In the genomic region with DNA sequence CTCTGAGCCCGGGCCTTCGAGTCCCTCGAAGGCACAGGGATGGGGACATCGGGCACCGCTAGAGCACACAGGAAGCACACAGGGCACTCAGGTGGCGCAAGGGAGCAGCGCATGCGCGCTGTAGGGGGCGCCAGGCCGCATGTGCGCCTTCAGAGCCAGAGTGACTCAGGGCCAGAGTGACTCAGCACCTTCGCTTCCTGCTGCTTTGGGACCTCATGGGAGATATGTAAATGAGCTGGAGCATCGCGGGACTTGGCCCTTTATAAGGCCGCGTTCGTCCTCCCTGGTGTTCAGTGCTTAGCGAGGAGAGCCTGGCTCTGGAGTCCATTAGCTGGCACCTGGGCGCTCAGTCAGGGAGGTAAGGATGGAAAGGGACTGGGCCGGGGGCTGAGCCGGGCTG, we compare ENCODE assay signal across 22 mouse cellular contexts. TPM values are rescaled to one million over a fixed set of nuclear protein-coding genes. Genes with fewer than 3 reads are reported as not detected.
DNase-seq lines count a peak whose midpoint lies in the region; ATAC-seq and TF ChIP-seq lines count a peak whose summit lies in the region.
"Had no signal": no experiment of that assay in that cellular context is flagged by ENCODE, and none has a peak within 500 bp of the region (broad histone marks: within the 10 kb centered on the region; RNA-seq: fewer than 3 reads in every experiment).

TSS of gene Tex19.1 (plus strand) at position 279 of the 400 bp plus-strand sequence.

- no peak within 1 kb of the TSS for H3K27ac ChIP-seq in stomach, postnatal 0 days (replicated peaks)
- H3K27ac ChIP-seq in heart, embryonic 12.5 days (ENCODE audit: poor library complexity, severe bottlenecking) = no peak within 1 kb of the TSS
- H3K27ac ChIP-seq in hindbrain, embryonic 10.5 days = no peak within 1 kb of the TSS
- H3K27ac ChIP-seq: limb, embryonic 12.5 days; midbrain, embryonic 12.5 days had no signal

- H3K4me2 ChIP-seq in stomach, postnatal 0 days (replicated peaks; ENCODE audit: low read depth) = no peak within 1 kb of the TSS
- H3K4me2 ChIP-seq in heart, embryonic 12.5 days = no peak within 1 kb of the TSS
- H3K4me2 ChIP-seq: limb, embryonic 12.5 days; midbrain, embryonic 12.5 days had no signal

- no peaks in the 10 kb centered on the region for H3K4me1 ChIP-seq in stomach, postnatal 0 days (replicated peaks; ENCODE audit: control insufficient read depth, insufficient read depth)
- H3K4me1 ChIP-seq in heart, embryonic 12.5 days (replicated peaks) = 0 out of 2 replicates have a peak, but pooled peaks cover 4% of the 10 kb centered on the region
- no peaks in the 10 kb centered on the region for H3K4me1 ChIP-seq in hindbrain, embryonic 10.5 days (replicated peaks)
- H3K4me1 ChIP-seq: limb, embryonic 12.5 days had no signal

- no peak within 1 kb of the TSS for H3K9ac ChIP-seq in stomach, postnatal 0 days (ENCODE audit: low read length)
- no peak within 1 kb of the TSS for H3K9ac ChIP-seq in heart, embryonic 12.5 days
- H3K9ac ChIP-seq: limb, embryonic 12.5 days; midbrain, embryonic 12.5 days had no signal

- H3K36me3 ChIP-seq in C2C12 (ENCODE audit: control insufficient read depth, insufficient read depth) = no peaks in the 10 kb centered on the region
- H3K36me3 ChIP-seq in stomach, postnatal 0 days (ENCODE audit: control insufficient read depth, insufficient read depth, low read length) = no peaks in the 10 kb centered on the region
- no peaks in the 10 kb centered on the region for H3K36me3 ChIP-seq in heart, embryonic 12.5 days
- H3K36me3 ChIP-seq in hindbrain, embryonic 10.5 days = no peaks in the 10 kb centered on the region
- H3K36me3 ChIP-seq: limb, embryonic 12.5 days; midbrain, embryonic 12.5 days had no signal

- no peaks in the 10 kb centered on the region for H3K79me2 ChIP-seq in C2C12 (ENCODE audit: control insufficient read depth, insufficient read depth)

- no peaks in the 10 kb centered on the region for H3K9me3 ChIP-seq in stomach, postnatal 0 days (ENCODE audit: control insufficient read depth, low read length)
- H3K9me3 ChIP-seq in heart, embryonic 12.5 days (replicated peaks) = no peaks in the 10 kb centered on the region
- H3K9me3 ChIP-seq in hindbrain, embryonic 10.5 days = no peaks in the 10 kb centered on the region
- H3K9me3 ChIP-seq: limb, embryonic 12.5 days; midbrain, embryonic 12.5 days had no signal

- no peak within 1 kb of the TSS for H3ac ChIP-seq in C2C12 (ENCODE audit: control insufficient read depth, insufficient read length, low read depth)

- H3K79me3 ChIP-seq in C2C12 (ENCODE audit: low read depth) = no peaks in the 10 kb centered on the region

- DNase-seq in ES-CJ7 (ENCODE audit: low read depth, low spot score) = peak; percentile 95
- DNase-seq in c-Kit-negative CD71-positive TER-119-positive erythroid progenitor cells, embryonic 14.5 days (ENCODE audit: low read depth, low spot score) = peak; percentile 17
- no peak for DNase-seq in stomach, postnatal 0 days (ENCODE audit: low spot score)
- DNase-seq in embryo, embryonic 11 days = no peak
- DNase-seq in hindbrain, embryonic 10.5 days (ENCODE audit: low spot score) = no peak
- DNase-seq: cerebellum, postnatal 14 days; heart, adult 18-20 months; kidney, adult 2 months; kidney, postnatal 36 days; lung, adult 2 months; lung, postnatal 4 days; retina, postnatal 1 day; right cerebral cortex, postnatal 4 days had no signal

- H3K27me3 ChIP-seq in C2C12 (ENCODE audit: control insufficient read depth, insufficient read depth, insufficient read length) = no peaks in the 10 kb centered on the region
- H3K27me3 ChIP-seq in stomach, postnatal 0 days (ENCODE audit: control insufficient read depth, insufficient read depth, low read length) = no peaks in the 10 kb centered on the region
- H3K27me3 ChIP-seq in heart, embryonic 12.5 days (replicated peaks) = no peaks in the 10 kb centered on the region
- no peaks in the 10 kb centered on the region for H3K27me3 ChIP-seq in hindbrain, embryonic 10.5 days (ENCODE audit: insufficient read depth, poor library complexity, severe bottlenecking)
- H3K27me3 ChIP-seq: limb, embryonic 12.5 days; midbrain, embryonic 12.5 days had no signal

- peak; percentile 39; the same call in 1 of the 2 replicates for ATAC-seq in stomach, postnatal 0 days (ENCODE audit: low FRiP score, low TSS enrichment)
- ATAC-seq in heart, embryonic 12.5 days (ENCODE audit: insufficient number of reproducible peaks, low FRiP score) = no peak
- ATAC-seq: activated CD4-positive, CD25-positive, alpha-beta regulatory T cell, adult 4 months; forebrain, embryonic 16.5 days had no signal

- TF ChIP-seq CTCF in C2C12 (IDR thresholded peaks at IDR 0.05; ENCODE audit: control insufficient read depth, insufficient read depth, insufficient read length) = no peak
- TF ChIP-seq CTCF in stomach, postnatal 0 days (IDR thresholded peaks at IDR 0.05; ENCODE audit: low read depth) = no peak

- no peak for TF ChIP-seq EP300 in stomach, postnatal 0 days (optimal IDR thresholded peaks at IDR 0.05)

- 93% methylated on average over 22 of the region's 22 CpGs for WGBS in stomach, postnatal 0 days
- 84% methylated on average over 22 of the region's 22 CpGs for WGBS in heart, embryonic 12.5 days
- WGBS in hindbrain, embryonic 10.5 days = 90% methylated on average over 22 of the region's 22 CpGs

- H3K4me3 ChIP-seq in C2C12 (ENCODE audit: insufficient read depth, poor library complexity, severe bottlenecking) = peak within 1 kb of the TSS; percentile 6
- H3K4me3 ChIP-seq in stomach, postnatal 0 days (ENCODE audit: low read depth, low read length) = no peak within 1 kb of the TSS
- H3K4me3 ChIP-seq in heart, embryonic 12.5 days = no peak within 1 kb of the TSS
- H3K4me3 ChIP-seq in hindbrain, embryonic 10.5 days = no peak within 1 kb of the TSS
- H3K4me3 ChIP-seq: limb, embryonic 12.5 days; midbrain, embryonic 12.5 days had no signal

TF ChIP-seq in C2C12, 6 proteins besides CTCF, POLR2A, EP300 and RAD21:
- no peak for TF ChIP-seq MYOD1 (IDR thresholded peaks at IDR 0.05; ENCODE audit: control insufficient read depth, insufficient read length, low read depth)
- no peak for TF ChIP-seq MAX (IDR thresholded peaks at IDR 0.05)
- TF ChIP-seq CEBPB (IDR thresholded peaks at IDR 0.05; ENCODE audit: low read depth) = no peak
- TF ChIP-seq MYOG (IDR thresholded peaks at IDR 0.05; ENCODE audit: control insufficient read depth, extremely low read depth, insufficient read length) = no peak
- no peak for TF ChIP-seq USF1 (IDR thresholded peaks at IDR 0.05; ENCODE audit: low read depth)
- no peak for TF ChIP-seq FOSL1 (IDR thresholded peaks at IDR 0.05; ENCODE audit: insufficient read depth, low read length, poor library complexity, severe bottlenecking)
TF ChIP-seq in C2C12: peak in this region for 0.

RNA-seq across cellular contexts. Expression of gene Tex19.1, which starts in this region (rescaled TPM):
- polyA plus RNA-seq in C2C12 (2012; fragmentation: generic; extraction: Trizol) = 0.02 TPM
- polyA plus RNA-seq in stomach, postnatal 0 days (2015; fragmentation: Nextera tagmentation; extraction: Ambion mirVana) = 0.34 and 0.48 TPM in 2 replicates
- polyA plus RNA-seq in heart, embryonic 12.5 days (2016; fragmentation: Nextera tagmentation; extraction: Ambion mirVana) = 0.15 and 0.54 TPM in 2 replicates
- not detected in 2 replicates for polyA plus RNA-seq in hindbrain, embryonic 10.5 days (2016; fragmentation: Nextera tagmentation; extraction: Ambion mirVana)
- polyA plus RNA-seq: activated CD4-positive, CD25-positive, alpha-beta regulatory T cell, adult 4 months; forebrain, embryonic 16.5 days; heart, embryonic 16.5 days; hindbrain, embryonic 11.5 days; kidney, adult 2 months; limb, embryonic 12.5 days; lung, adult 2 months; midbrain, embryonic 12.5 days; neural tube, embryonic 14.5 days had no signal

Comparison
In these comparisons a context has a peak if more than half of its experiments do, and no peak if none do; other contexts are left out.
1. Peak in ATAC-seq in stomach, postnatal 0 days; RNA of the gene not detected or under 1 TPM.
2. DNase-seq: peak in ES-CJ7 (single experiment) and c-Kit-negative CD71-positive TER-119-positive erythroid progenitor cells, embryonic 14.5 days (single experiment); none in stomach, postnatal 0 days (single experiment), embryo, embryonic 11 days (single experiment) and hindbrain, embryonic 10.5 days (single experiment).